Mouse (Mus musculus): ENCODE data around the gene Vdac2. TPM values are rescaled to one million over a fixed set of nuclear protein-coding genes. Genes with fewer than 3 reads are reported as not detected.

The Vdac2 gene
- polyA plus RNA-seq, 1 experiment from 2014 or later = 121 TPM

DNA sequence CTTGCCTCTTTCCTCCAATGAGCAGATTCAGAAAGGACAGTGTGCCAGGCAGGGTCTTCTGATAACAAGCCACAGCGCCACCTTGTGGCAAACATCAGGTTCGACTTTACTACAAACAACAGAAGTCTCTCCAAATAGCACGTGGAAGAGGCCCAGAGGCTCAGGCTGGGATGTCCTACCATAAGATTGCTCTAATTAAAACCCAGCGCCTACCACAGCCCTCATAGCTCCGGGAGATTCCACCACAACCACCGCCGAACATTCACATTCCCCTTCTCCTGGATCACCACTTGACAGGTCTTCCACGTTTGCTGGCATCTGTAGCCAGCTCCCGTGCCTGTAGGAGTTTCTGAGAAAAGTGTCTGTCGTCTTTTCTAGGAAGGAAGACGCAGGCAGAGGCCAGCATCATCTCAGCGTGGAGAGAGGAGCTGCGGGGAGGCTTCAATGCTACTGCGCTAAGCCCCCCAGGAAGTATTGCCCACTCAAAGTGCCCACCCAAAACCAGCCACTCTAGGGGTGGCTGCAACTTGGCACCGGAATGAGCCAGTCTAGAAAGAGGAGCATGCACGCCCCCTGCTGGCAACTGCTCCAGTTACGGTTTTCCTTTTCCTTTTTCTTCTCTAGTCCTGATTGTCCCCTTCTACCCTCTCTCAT lies 28.5 kb downstream of the Vdac2 start:
- no peaks in the 10 kb centered on the region for H3K36me3 ChIP-seq (replicated peaks)
- 0 out of 2 replicates have a peak, but pooled peaks have one; percentile 5 for ATAC-seq (ENCODE audit: insufficient read depth)
- peak overlapping the region; percentile 90 for H3K27ac ChIP-seq (replicated peaks)
- H3K4me1 ChIP-seq (replicated peaks) = peaks cover 54% of the 10 kb centered on the region
- H3K9me3 ChIP-seq (replicated peaks) = no peaks in the 10 kb centered on the region
- H3K4me2 ChIP-seq = peak overlapping the region; percentile 79
- peak overlapping the region; percentile 46 for H3K4me3 ChIP-seq (replicated peaks)
- no peaks in the 10 kb centered on the region; the same call in 1 of the 2 replicates for H3K27me3 ChIP-seq
- H3K9ac ChIP-seq = peak overlapping the region; percentile 45
- 2% methylated on average over 17 of the region's 17 CpGs for WGBS (ENCODE audit: insufficient replicate concordance)

DNA sequence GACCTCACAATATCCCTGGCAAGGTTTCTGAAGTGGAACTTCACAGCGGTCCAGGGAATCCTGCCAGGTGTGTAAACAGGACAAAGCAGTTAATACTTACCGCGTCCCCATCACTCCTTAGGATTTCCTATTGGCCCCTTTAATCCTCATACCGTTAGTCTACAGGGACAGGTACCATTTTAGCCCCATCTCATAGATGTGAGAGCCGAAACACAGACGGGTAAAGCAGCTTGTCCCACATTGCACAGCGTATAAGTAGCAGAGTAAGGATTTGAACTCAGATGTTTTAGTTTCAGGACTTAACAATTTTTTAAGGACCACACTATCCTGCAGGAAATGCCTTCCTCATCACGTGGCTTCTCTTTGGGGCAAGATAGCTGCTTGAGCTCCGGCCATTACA lies 29.2 kb downstream of the Vdac2 start:
- Histone ChIP-seq H3K9ac (no peak overlapping the region), H3K27ac (replicated peaks) (no peak overlapping the region)

DNA sequence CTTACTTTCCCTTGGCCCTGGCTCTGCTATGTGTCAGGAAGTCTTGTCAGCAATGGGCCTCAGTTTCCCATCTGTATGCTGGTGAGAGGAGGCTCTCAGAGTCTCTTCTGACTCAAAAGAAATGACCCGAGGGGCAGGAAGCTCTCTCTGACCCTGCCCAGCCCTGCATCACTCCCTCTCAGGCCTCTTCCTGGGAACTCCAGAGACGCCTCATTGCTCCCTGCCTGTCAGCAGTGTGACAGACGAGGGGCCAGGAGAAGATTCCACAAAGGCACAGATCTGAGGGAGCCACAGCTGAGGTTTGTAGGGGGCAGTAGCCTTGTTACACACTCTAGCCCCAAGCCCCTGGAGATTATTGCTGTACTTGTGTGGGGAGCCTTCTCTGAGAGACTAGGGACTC lies 30.9 kb downstream of the Vdac2 start:
- Histone ChIP-seq H3K4me1 (replicated peaks) (peaks cover 34% of the 10 kb centered on the region), H3K9me3 (replicated peaks) (no peaks in the 10 kb centered on the region), H3K27me3 (no peaks in the 10 kb centered on the region; the same call in 1 of the 2 replicates), H3K4me3 (replicated peaks) (no peak overlapping the region), H3K27ac (replicated peaks) (no peak overlapping the region), H3K4me2 (no peak overlapping the region), H3K9ac (no peak overlapping the region), H3K36me3 (replicated peaks) (no peaks in the 10 kb centered on the region)
- ATAC-seq (ENCODE audit: insufficient read depth) = no peak
- WGBS (ENCODE audit: insufficient replicate concordance) = 41% methylated on average over 3 of the region's 3 CpGs

More for the DNA sequence above, 29.2 kb downstream of the Vdac2 start:
- peak overlapping the region; percentile 79; the same call in 1 of the 2 replicates for H3K4me2 ChIP-seq
- no peaks in the 10 kb centered on the region for H3K9me3 ChIP-seq (replicated peaks)
- peaks cover 51% of the 10 kb centered on the region for H3K4me1 ChIP-seq (replicated peaks)
- no peak for ATAC-seq (ENCODE audit: insufficient read depth)
- WGBS (ENCODE audit: insufficient replicate concordance) = 55% methylated on average over 9 of the region's 9 CpGs
- H3K27me3 ChIP-seq = no peaks in the 10 kb centered on the region; the same call in 1 of the 2 replicates
- no peak overlapping the region for H3K4me3 ChIP-seq (replicated peaks)
- H3K36me3 ChIP-seq (replicated peaks) = no peaks in the 10 kb centered on the region

DNA sequence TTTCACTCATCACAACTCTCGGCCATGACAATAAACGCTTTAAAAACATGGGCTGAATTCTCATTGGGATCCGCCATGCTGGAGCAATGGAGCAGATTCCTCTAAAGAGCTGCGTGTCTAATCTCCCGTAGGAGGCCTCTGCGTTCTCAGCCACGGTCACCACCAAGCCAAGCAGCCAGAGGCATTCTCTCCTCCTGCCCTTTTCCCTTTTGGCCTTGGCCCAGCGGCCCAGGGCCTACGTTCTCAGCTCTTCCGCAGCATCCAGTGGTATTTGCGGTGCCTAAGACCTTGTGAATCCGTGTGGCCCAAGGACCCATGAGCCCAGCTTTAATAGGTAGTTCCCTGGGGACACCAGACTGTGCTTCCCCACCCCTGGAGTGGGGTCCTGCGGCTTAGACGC lies 31.8 kb downstream of the Vdac2 start:
- Histone ChIP-seq H3K9me3 (replicated peaks) (no peaks in the 10 kb centered on the region), H3K9ac (no peak overlapping the region), H3K4me3 (replicated peaks) (no peak overlapping the region), H3K27ac (replicated peaks) (no peak overlapping the region), H3K4me1 (replicated peaks) (peaks cover 25% of the 10 kb centered on the region), H3K27me3 (no peaks in the 10 kb centered on the region; the same call in 1 of the 2 replicates), H3K4me2 (no peak overlapping the region), H3K36me3 (replicated peaks) (no peaks in the 10 kb centered on the region)
- 76% methylated on average over 14 of the region's 14 CpGs for WGBS (ENCODE audit: insufficient replicate concordance)
- ATAC-seq (ENCODE audit: insufficient read depth) = no peak

- ATAC-seq (ENCODE audit: insufficient read depth) = no peak
- Histone ChIP-seq H3K4me3 (replicated peaks) (no peak overlapping the region), H3K9me3 (replicated peaks) (no peaks in the 10 kb centered on the region), H3K27ac (replicated peaks) (no peak overlapping the region), H3K9ac (no peak overlapping the region), H3K36me3 (replicated peaks) (no peaks in the 10 kb centered on the region), H3K4me2 (no peak overlapping the region), H3K4me1 (replicated peaks) (no peaks in the 10 kb centered on the region), H3K27me3 (no peaks in the 10 kb centered on the region)
- WGBS (ENCODE audit: insufficient replicate concordance) = 58% methylated on average over 7 of the region's 7 CpGs
Measured at GRCm38 (mm10) chr14:21866291-21866690, 41.3 kb downstream of the Vdac2 start.

- Histone ChIP-seq H3K27ac (replicated peaks) (no peak overlapping the region), H3K9ac (no peak overlapping the region), H3K9me3 (replicated peaks) (no peaks in the 10 kb centered on the region), H3K27me3 (no peaks in the 10 kb centered on the region), H3K4me2 (no peak overlapping the region), H3K36me3 (replicated peaks) (no peaks in the 10 kb centered on the region), H3K4me1 (replicated peaks) (no peaks in the 10 kb centered on the region), H3K4me3 (replicated peaks) (no peak overlapping the region)
- ATAC-seq (ENCODE audit: insufficient read depth) = no peak
- 70% methylated on average over 7 of the region's 7 CpGs for WGBS (ENCODE audit: insufficient replicate concordance)
Measured at GRCm38 (mm10) chr14:21866816-21867215, 41.8 kb downstream of the Vdac2 start.

GRCm38 (mm10) chr14:21890430-21890829 lies 65.4 kb downstream of the Vdac2 start:
- 55% methylated on average over 2 of the region's 2 CpGs for WGBS (ENCODE audit: insufficient replicate concordance)
- Histone ChIP-seq H3K4me3 (replicated peaks) (no peak overlapping the region), H3K9ac (no peak overlapping the region), H3K27me3 (no peaks in the 10 kb centered on the region), H3K36me3 (replicated peaks) (no peaks in the 10 kb centered on the region), H3K27ac (replicated peaks) (no peak overlapping the region), H3K4me2 (no peak overlapping the region), H3K9me3 (replicated peaks) (no peaks in the 10 kb centered on the region), H3K4me1 (replicated peaks) (no peaks in the 10 kb centered on the region)
- ATAC-seq (ENCODE audit: insufficient read depth) = no peak

DNA sequence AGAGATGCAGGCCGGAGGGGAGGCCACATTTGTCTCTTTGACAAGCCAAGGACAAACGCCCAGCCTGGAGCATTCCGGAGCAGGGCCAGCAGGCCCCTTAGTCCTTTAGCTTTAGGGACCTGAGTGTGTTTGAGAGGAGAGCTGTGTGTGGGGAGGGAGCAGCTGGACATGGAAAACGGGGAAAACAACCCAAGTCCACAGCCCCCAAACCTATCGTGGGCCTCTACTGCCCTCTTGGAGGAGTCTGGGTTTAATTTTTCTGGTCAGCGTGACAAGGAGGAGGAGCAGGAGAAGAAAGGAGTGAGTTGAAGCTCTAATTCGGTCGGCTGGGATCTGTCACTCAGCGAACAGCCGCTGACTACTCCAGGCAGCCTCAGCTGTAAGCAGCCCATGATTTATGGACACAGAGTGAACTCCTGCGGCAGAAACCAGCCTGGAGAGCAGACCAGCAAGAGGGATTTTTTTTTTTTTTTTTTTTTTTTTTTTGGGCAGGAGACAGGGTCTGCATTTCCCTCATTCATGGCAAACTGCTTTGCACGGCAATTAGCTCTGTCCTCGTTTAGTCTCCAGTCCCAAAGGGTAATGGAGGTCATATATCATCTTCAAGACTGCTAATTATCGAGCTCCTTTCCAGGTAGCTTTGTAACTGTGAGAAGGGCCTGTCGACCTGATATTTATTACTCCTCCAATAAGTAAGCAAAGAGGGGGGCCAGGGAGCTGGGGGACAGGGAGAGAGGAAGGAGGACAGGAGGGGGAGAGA lies 66.7 kb downstream of the Vdac2 start:
- Histone ChIP-seq H3K36me3 (replicated peaks) (no peaks in the 10 kb centered on the region), H3K4me2 (no peak overlapping the region), H3K4me1 (replicated peaks) (no peaks in the 10 kb centered on the region), H3K4me3 (replicated peaks) (no peak overlapping the region), H3K27me3 (no peaks in the 10 kb centered on the region), H3K9me3 (replicated peaks) (no peaks in the 10 kb centered on the region), H3K27ac (replicated peaks) (no peak overlapping the region), H3K9ac (no peak overlapping the region)
- no peak for ATAC-seq (ENCODE audit: insufficient read depth)
- WGBS (ENCODE audit: insufficient replicate concordance) = 26% methylated on average over 15 of the region's 15 CpGs

GRCm38 (mm10) chr14:21892341-21892659 lies 67.3 kb downstream of the Vdac2 start:
- Histone ChIP-seq H3K27ac (replicated peaks) (no peak overlapping the region), H3K36me3 (replicated peaks) (no peaks in the 10 kb centered on the region), H3K9me3 (replicated peaks) (no peaks in the 10 kb centered on the region), H3K4me1 (replicated peaks) (no peaks in the 10 kb centered on the region), H3K27me3 (no peaks in the 10 kb centered on the region), H3K9ac (no peak overlapping the region), H3K4me3 (replicated peaks) (no peak overlapping the region), H3K4me2 (no peak overlapping the region)
- ATAC-seq (ENCODE audit: insufficient read depth) = no peak
- WGBS (ENCODE audit: insufficient replicate concordance) = 61% methylated on average over 6 of the region's 6 CpGs
